Mouse (Mus musculus) neural tube, embryonic 14.5 days (tissue): ENCODE measurements around the gene Stat1. TPM values are rescaled to one million over a fixed set of nuclear protein-coding genes. Genes with fewer than 3 reads are reported as not detected.

Source experiments
- ATAC-seq: fragments of 200-750 bp; cut with Nextera tagmentation; 2 replicates; pipeline ENCODE4 v1.8.0; 2017; ENCODE audit warnings: low read depth, mild to moderate bottlenecking, moderate TSS enrichment, moderate library complexity
- H3K27ac ChIP-seq: fragments of 300-500 bp; sonication (generic); 2 replicates; pipeline ENCODE4 v1.5.1; 2014; ENCODE audit warnings: low read depth, mild to moderate bottlenecking, control low read depth, low read length, moderate library complexity, mixed read lengths
- H3K27me3 ChIP-seq: fragments of 300-500 bp; sonication (generic); 2 replicates; pipeline ENCODE4 v1.6.1; 2014; ENCODE audit warnings: low read length; ENCODE audit not compliant: control insufficient read depth, insufficient read depth
- H3K36me3 ChIP-seq: fragments of 300-500 bp; sonication (generic); 2 replicates; pipeline ENCODE4 v1.6.1; 2014; ENCODE audit warnings: low read length, mixed read lengths; ENCODE audit not compliant: control insufficient read depth, insufficient read depth
- H3K4me1 ChIP-seq: fragments of 300-500 bp; sonication (generic); 2 replicates; pipeline ENCODE4 v1.6.1; 2014; ENCODE audit warnings: low read length; ENCODE audit not compliant: control insufficient read depth, insufficient read depth
- H3K4me2 ChIP-seq: fragments of 300-500 bp; sonication (generic); 2 replicates; pipeline ENCODE4 v1.6.1; 2014; ENCODE audit warnings: mild to moderate bottlenecking, low read depth, low read length, control low read depth
- H3K4me3 ChIP-seq: fragments of 300-500 bp; sonication (generic); 2 replicates; pipeline ENCODE4 v1.5.1; 2014; ENCODE audit warnings: low read depth, low read length, control low read depth, mixed read lengths
- H3K9ac ChIP-seq: fragments of 300-500 bp; sonication (generic); replicated peaks from 2 replicates; pipeline ENCODE4 v1.6.1; 2014; ENCODE audit warnings: low read depth, mild to moderate bottlenecking, control low read depth, low read length, mixed read lengths
- H3K9me3 ChIP-seq: fragments of 300-500 bp; sonication (generic); 2 replicates; pipeline ENCODE4 v1.6.1; 2016; ENCODE audit warnings: low read length; ENCODE audit not compliant: control insufficient read depth
- WGBS: fragments of 180-500 bp; shearing (Covaris S2); extraction: QIAGEN DNeasy Blood & Tissue Kit; methylation state at CpG from one replicate; pipeline ENCODE4 v1.1.7; 2014; 5-methylcytosine and 5-hydroxymethylcytosine counted together
- polyA plus RNA-seq: library from polyadenylated mRNA; unstranded; fragments of >200 nt; fragmentation: Nextera tagmentation; extraction: Ambion mirVana; gene quantifications from 2 replicates; pipeline ENCODE4 v1.2.1, GENCODE M21; 2014

Stat1 gene
- polyA plus RNA-seq, 1 experiment from 2014 or later = 13.1 TPM

DNA sequence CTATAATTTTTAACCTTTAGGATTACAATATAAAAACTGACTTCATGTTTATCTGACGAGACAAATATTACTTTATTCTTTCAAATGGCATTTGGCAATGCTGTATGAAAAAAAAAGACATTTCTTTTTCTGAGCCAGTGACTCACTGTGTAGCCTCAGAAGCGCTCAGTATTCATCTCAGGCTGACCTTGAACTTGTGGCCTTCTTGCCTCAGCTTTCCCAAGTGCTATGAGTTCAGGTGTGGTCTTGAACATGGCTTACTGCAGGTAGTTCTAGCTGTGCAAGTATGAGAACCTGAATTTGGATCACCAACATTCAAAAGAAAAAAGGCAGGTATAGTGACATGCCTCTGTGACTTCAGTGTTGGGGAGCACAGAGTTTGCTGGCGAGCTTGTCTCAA is 1.8 kb downstream of the Stat1 start:
- H3K36me3 ChIP-seq = no peaks in the 10 kb centered on the region
- 93% methylated on average over 3 of the region's 3 CpGs for WGBS
- no peak for ATAC-seq
- H3K4me2 ChIP-seq = no peak overlapping the region
- no peak overlapping the region for H3K4me3 ChIP-seq
- H3K27me3 ChIP-seq = no peaks in the 10 kb centered on the region
- H3K9me3 ChIP-seq = no peaks in the 10 kb centered on the region
- H3K4me1 ChIP-seq = 0 out of 2 replicates have a peak, but pooled peaks cover 3% of the 10 kb centered on the region
- H3K9ac ChIP-seq = no peak overlapping the region
- no peak overlapping the region for H3K27ac ChIP-seq

DNA sequence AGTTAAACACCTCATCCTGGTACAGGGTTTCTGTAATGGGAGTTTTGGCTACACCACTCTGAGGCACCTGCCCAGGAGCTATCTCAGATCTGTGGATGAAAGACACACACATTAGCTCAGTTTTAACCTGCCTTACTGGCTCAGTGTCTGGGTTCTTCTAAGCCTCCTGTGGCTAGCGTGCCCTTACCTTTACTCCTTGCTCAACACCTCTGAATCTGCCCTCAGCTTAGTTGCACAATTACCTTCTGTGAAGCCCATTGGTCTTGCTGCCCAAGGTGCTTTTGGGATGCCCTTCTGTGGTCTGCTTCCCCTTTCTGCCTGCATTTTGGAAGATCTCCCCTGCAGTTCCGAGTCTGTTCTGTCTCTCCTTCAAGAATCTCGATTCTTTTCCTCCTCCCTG is 5.6 kb downstream of the Stat1 start:
- H3K4me2 ChIP-seq = no peak overlapping the region
- H3K36me3 ChIP-seq = no peaks in the 10 kb centered on the region
- no peaks in the 10 kb centered on the region for H3K9me3 ChIP-seq
- H3K4me3 ChIP-seq = no peak overlapping the region
- 0 out of 2 replicates have a peak, but pooled peaks cover 3% of the 10 kb centered on the region for H3K4me1 ChIP-seq
- 83% methylated on average over 3 of the region's 3 CpGs for WGBS
- ATAC-seq = no peak
- H3K9ac ChIP-seq = no peak overlapping the region
- no peak overlapping the region for H3K27ac ChIP-seq
- no peaks in the 10 kb centered on the region for H3K27me3 ChIP-seq

DNA sequence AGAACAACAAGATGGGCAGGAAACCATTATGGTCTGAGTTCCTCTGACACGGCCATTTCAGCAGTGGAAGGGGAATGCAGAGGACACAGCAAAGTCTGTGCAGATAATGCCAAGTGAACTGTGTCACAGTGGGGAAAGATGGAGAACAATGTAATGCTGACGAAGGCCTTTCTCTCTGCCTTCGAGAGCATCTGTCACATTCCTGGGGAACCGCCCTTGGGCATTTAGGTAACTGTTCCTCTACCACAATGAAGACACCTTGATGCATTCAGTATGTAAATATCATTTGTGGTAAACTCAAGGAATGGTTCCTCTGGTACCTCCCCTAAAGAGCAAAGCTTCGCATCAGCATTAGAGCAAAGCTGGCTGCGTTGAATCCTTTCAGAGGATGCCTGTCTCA is 8.1 kb downstream of the Stat1 start:
- WGBS = 96% methylated on average over 6 of the region's 6 CpGs
- Histone ChIP-seq H3K4me3 (no peak overlapping the region), H3K27ac (no peak overlapping the region), H3K4me1 (no peaks in the 10 kb centered on the region), H3K36me3 (no peaks in the 10 kb centered on the region), H3K9ac (no peak overlapping the region), H3K4me2 (no peak overlapping the region), H3K9me3 (no peaks in the 10 kb centered on the region), H3K27me3 (no peaks in the 10 kb centered on the region)
- no peak for ATAC-seq

DNA sequence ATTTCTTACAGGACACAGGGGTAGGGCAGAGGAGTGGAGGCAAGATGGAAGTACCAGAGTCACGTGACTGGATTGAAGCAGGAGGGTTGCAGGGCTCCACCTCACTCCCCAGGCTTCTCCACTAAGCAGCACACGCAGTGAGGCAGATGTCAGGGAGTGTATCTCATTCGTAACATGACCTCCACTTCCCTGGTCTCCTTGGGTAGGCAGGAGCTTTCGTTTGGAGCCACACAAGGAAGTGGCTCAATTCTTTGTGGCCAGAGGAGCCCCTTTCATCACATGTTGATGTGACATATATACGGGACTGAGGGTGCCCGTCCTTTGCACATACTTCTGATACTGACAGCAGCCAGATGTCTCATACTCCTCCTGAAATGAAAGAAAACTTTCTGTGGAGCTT is 10.6 kb downstream of the Stat1 start:
- 68% methylated on average over 6 of the region's 6 CpGs for WGBS
- Histone ChIP-seq H3K4me2 (no peak overlapping the region), H3K9ac (no peak overlapping the region), H3K36me3 (no peaks in the 10 kb centered on the region), H3K4me3 (no peak overlapping the region), H3K9me3 (no peaks in the 10 kb centered on the region), H3K27me3 (no peaks in the 10 kb centered on the region), H3K27ac (no peak overlapping the region), H3K4me1 (no peaks in the 10 kb centered on the region)
- no peak for ATAC-seq

GRCm38 (mm10) chr1:52131787-52132377 is 12.6 kb downstream of the Stat1 start:
- Histone ChIP-seq H3K4me3 (no peak overlapping the region), H3K9me3 (no peaks in the 10 kb centered on the region), H3K4me2 (no peak overlapping the region), H3K9ac (no peak overlapping the region), H3K4me1 (no peaks in the 10 kb centered on the region), H3K36me3 (no peaks in the 10 kb centered on the region), H3K27me3 (no peaks in the 10 kb centered on the region), H3K27ac (no peak overlapping the region)
- 84% methylated on average over 11 of the region's 11 CpGs for WGBS
- ATAC-seq = no peak

DNA sequence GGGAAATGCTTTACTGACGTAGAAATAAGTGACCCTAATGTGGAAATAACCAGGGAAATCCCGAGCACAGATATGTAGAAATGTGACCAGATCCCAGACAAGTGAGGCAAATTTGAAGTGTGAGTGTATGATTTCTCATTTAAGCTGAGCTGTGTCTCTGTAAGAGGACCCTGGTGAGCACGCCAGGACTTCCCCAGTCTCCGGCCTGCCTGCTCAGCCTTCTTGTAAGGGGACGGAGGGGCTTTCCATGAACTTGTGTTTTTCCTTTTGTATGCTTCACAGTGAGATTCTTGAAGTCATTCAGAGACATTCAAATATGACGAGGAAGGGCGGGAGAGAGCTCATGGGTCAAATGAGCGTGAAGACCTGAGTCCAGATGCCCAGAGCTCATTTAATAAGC is 14.0 kb downstream of the Stat1 start:
- Histone ChIP-seq H3K4me2 (no peak overlapping the region), H3K9me3 (no peaks in the 10 kb centered on the region), H3K4me3 (no peak overlapping the region), H3K36me3 (no peaks in the 10 kb centered on the region), H3K9ac (no peak overlapping the region), H3K27ac (no peak overlapping the region), H3K27me3 (no peaks in the 10 kb centered on the region), H3K4me1 (no peaks in the 10 kb centered on the region)
- WGBS = 72% methylated on average over 8 of the region's 8 CpGs
- no peak for ATAC-seq

- H3K27ac ChIP-seq = no peak overlapping the region
- ATAC-seq = peak; percentile 44; the same call in 1 of the 2 replicates
- H3K9ac ChIP-seq = no peak overlapping the region
- no peaks in the 10 kb centered on the region for H3K36me3 ChIP-seq
- no peak overlapping the region for H3K4me2 ChIP-seq
- H3K4me3 ChIP-seq = no peak overlapping the region
- 54% methylated on average over 16 of the region's 16 CpGs for WGBS
- H3K4me1 ChIP-seq = no peaks in the 10 kb centered on the region
- H3K9me3 ChIP-seq = no peaks in the 10 kb centered on the region
- H3K27me3 ChIP-seq = no peaks in the 10 kb centered on the region
Observed at GRCm38 (mm10) chr1:52137292-52137691, 18.1 kb downstream of the Stat1 start.

GRCm38 (mm10) chr1:52140534-52140933 is 21.3 kb downstream of the Stat1 start:
- Histone ChIP-seq H3K4me3 (no peak overlapping the region), H3K4me2 (no peak overlapping the region), H3K4me1 (no peaks in the 10 kb centered on the region), H3K36me3 (no peaks in the 10 kb centered on the region), H3K27me3 (no peaks in the 10 kb centered on the region), H3K27ac (no peak overlapping the region), H3K9ac (no peak overlapping the region), H3K9me3 (no peaks in the 10 kb centered on the region)
- no peak for ATAC-seq
- 84% methylated on average over 9 of the region's 9 CpGs for WGBS

DNA sequence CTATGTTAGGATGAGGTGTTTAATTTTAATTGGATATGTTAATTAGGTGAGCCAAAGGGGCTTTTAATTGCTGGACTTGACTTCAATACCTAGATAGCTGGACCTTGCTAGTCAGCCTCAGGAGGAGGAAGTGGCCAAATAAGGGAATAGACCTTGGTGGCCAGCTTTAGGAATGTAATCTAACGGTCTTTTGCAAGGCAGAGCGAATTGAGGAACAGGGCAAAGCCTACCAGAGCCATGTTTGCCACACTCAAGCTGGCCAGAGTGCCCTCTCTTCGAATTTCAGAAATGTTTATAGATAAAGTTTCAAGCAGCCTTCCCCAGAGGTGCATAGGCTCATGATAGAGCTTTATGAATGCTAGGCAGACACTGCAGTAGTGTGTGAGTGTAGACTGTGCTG is 22.2 kb downstream of the Stat1 start:
- Histone ChIP-seq H3K27ac (no peak overlapping the region), H3K4me3 (no peak overlapping the region), H3K27me3 (no peaks in the 10 kb centered on the region), H3K4me2 (no peak overlapping the region), H3K4me1 (no peaks in the 10 kb centered on the region), H3K9ac (no peak overlapping the region), H3K36me3 (no peaks in the 10 kb centered on the region), H3K9me3 (no peaks in the 10 kb centered on the region)
- no peak for ATAC-seq
- WGBS = 77% methylated on average over 3 of the region's 3 CpGs
